Mouse (Mus musculus) heart, adult 2 months (tissue): ENCODE measurements around the gene Foxo6.

ENCODE experiments used
- CTCF ChIP-seq: fragments of 200-600 bp; IDR thresholded peaks from 2 replicates; pipeline ENCODE4 v1.8.1; 2022; ENCODE audit warnings: antibody characterized with exemption, mild to moderate bottlenecking, moderate library complexity
- POLR2A ChIP-seq: fragments of 200-500 bp; IDR thresholded peaks from 2 replicates; pipeline ENCODE4 v1.6.1; 2011; ENCODE audit warnings: mild to moderate bottlenecking, low read depth, low read length, control low read depth; ENCODE audit not compliant: insufficient read depth

- no peak for TF ChIP-seq CTCF
- no peak for TF ChIP-seq POLR2A
Measured at GRCm38 (mm10) chr4:120313309-120313708, 26.2 kb upstream of the Foxo6 start.
